Mouse (Mus musculus): ENCODE measurements around the gene Ppargc1a.

Ppargc1a gene

GRCm38 (mm10) chr5:51552483-51553091 lies 14.9 kb downstream of the Ppargc1a start:
- DNase-seq (ENCODE audit: low spot score in 2 of 2): peak in 1 of 2 experiments; percentile 3

GRCm38 (mm10) chr5:51551852-51552482 lies 15.6 kb downstream of the Ppargc1a start:
- no peak for DNase-seq (ENCODE audit: low spot score in 2 of 2)

- DNase-seq (ENCODE audit: low spot score in 2 of 2): no peak
These were observed 20.0 kb downstream of the Ppargc1a start for GRCm38 (mm10) chr5:51547442-51548035.

GRCm38 (mm10) chr5:51546817-51547216 lies 20.7 kb downstream of the Ppargc1a start:
- DNase-seq (ENCODE audit: low spot score in 2 of 2): no peak

GRCm38 (mm10) chr5:51545133-51546049 lies 22.1 kb downstream of the Ppargc1a start:
- DNase-seq (ENCODE audit: low spot score in 2 of 2): no peak

GRCm38 (mm10) chr5:51544141-51544735 lies 23.3 kb downstream of the Ppargc1a start:
- DNase-seq (ENCODE audit: low spot score in 2 of 2): no peak

- no peak for DNase-seq (ENCODE audit: low spot score in 2 of 2)
These were observed 26.0 kb downstream of the Ppargc1a start for GRCm38 (mm10) chr5:51541557-51541956.

GRCm38 (mm10) chr5:51540816-51541215 lies 26.7 kb downstream of the Ppargc1a start:
- DNase-seq (ENCODE audit: low spot score in 2 of 2): no peak

GRCm38 (mm10) chr5:51539563-51539962 lies 28.0 kb downstream of the Ppargc1a start:
- DNase-seq (ENCODE audit: low spot score in 2 of 2): no peak

- DNase-seq (ENCODE audit: low spot score in 2 of 2): no peak
These were observed 29.2 kb downstream of the Ppargc1a start for GRCm38 (mm10) chr5:51538319-51538718.

- no peak for DNase-seq (ENCODE audit: low spot score in 2 of 2)
These were observed 29.9 kb downstream of the Ppargc1a start for GRCm38 (mm10) chr5:51537646-51538030.

- DNase-seq (ENCODE audit: low spot score in 2 of 2): no peak
These were observed 30.4 kb downstream of the Ppargc1a start for GRCm38 (mm10) chr5:51537009-51537645.

- no peak for DNase-seq (ENCODE audit: low spot score in 2 of 2)
These were observed 33.1 kb downstream of the Ppargc1a start for GRCm38 (mm10) chr5:51534456-51534855.

GRCm38 (mm10) chr5:51531286-51531685 lies 36.2 kb downstream of the Ppargc1a start:
- no peak for DNase-seq (ENCODE audit: low spot score in 2 of 2)

GRCm38 (mm10) chr5:51529444-51529843 lies 38.1 kb downstream of the Ppargc1a start:
- DNase-seq (ENCODE audit: low spot score in 2 of 2): no peak

- no peak for DNase-seq (ENCODE audit: low spot score in 2 of 2)
These were observed 39.4 kb downstream of the Ppargc1a start for GRCm38 (mm10) chr5:51528165-51528498.

GRCm38 (mm10) chr5:51527498-51528164 lies 39.9 kb downstream of the Ppargc1a start:
- no peak for DNase-seq (ENCODE audit: low spot score in 2 of 2)

GRCm38 (mm10) chr5:51525858-51526257 lies 41.7 kb downstream of the Ppargc1a start:
- DNase-seq (ENCODE audit: low spot score in 2 of 2): no peak

GRCm38 (mm10) chr5:51520807-51521206 lies 46.7 kb downstream of the Ppargc1a start:
- no peak for DNase-seq (ENCODE audit: low spot score in 2 of 2)

- DNase-seq (ENCODE audit: low spot score in 2 of 2): no peak
These were observed 49.9 kb downstream of the Ppargc1a start for GRCm38 (mm10) chr5:51517440-51518187.

Measured in spleen, postnatal 14 days (tissue).